8 mouse cellular contexts compared by ENCODE assay signal in genomic region chr11:101645411-101646282, GRCm38 (mm10). TPM values are rescaled to one million over a fixed set of nuclear protein-coding genes. Genes with fewer than 3 reads are reported as not detected.
DNase-seq lines count a peak whose midpoint lies in the region; ATAC-seq and TF ChIP-seq lines count a peak whose summit lies in the region.
"Not testable (repeated sequence)": the region's sequence is repeated elsewhere in the genome, so short reads cannot be mapped to it uniquely, and the experiment has no call there.

No protein-coding gene starts in this region.

- WGBS in embryonic facial prominence, embryonic 12.5 days = under 1% methylated on average over 43 of the region's 56 CpGs
- under 1% methylated on average over 43 of the region's 56 CpGs for WGBS in intestine, postnatal 0 days

- H3K27me3 ChIP-seq in embryonic facial prominence, embryonic 12.5 days; intestine, postnatal 0 days (replicated peaks; ENCODE audit: control insufficient read depth, insufficient read depth, low read length): not testable (repeated sequence)

- peak overlapping the region; percentile 40 for H3K9ac ChIP-seq in embryonic facial prominence, embryonic 12.5 days
- peak overlapping the region; percentile 31 for H3K9ac ChIP-seq in intestine, postnatal 0 days (ENCODE audit: low read depth, low read length)

- peak; percentile 86 for ATAC-seq in embryonic facial prominence, embryonic 12.5 days (ENCODE audit: insufficient number of reproducible peaks, insufficient read depth, low FRiP score, low TSS enrichment)
- ATAC-seq in intestine, postnatal 0 days = peak; percentile 72

- not testable (repeated sequence) for H3K4me1 ChIP-seq in embryonic facial prominence, embryonic 12.5 days; intestine, postnatal 0 days (replicated peaks; ENCODE audit: control insufficient read depth, insufficient read depth, low read length)

- not testable (repeated sequence) for H3K36me3 ChIP-seq in embryonic facial prominence, embryonic 12.5 days; intestine, postnatal 0 days (ENCODE audit: control insufficient read depth, insufficient read depth)

- peak; percentile 36 to 44 for DNase-seq in adrenal gland, postnatal 4 days (ENCODE audit: low spot score in 2 of 2)
- peak; percentile 97 for DNase-seq in heart, adult 11 months
- DNase-seq in left cerebral cortex, postnatal 4 days = peak; percentile 73
- DNase-seq in mesoderm, embryonic 11.5 days (ENCODE audit: low read depth, low spot score) = peak; percentile 71
- peak; percentile 69 for DNase-seq in right cerebral cortex, postnatal 25 days
- peak; percentile 49 to 61 for DNase-seq in urinary bladder, postnatal 36 days (ENCODE audit: low spot score in 2 of 2)

- TF ChIP-seq CTCF in intestine, postnatal 0 days (IDR thresholded peaks at IDR 0.05; ENCODE audit: low read depth) = 0 out of 2 replicates have a peak, but pooled peaks have one; percentile 19

- peak overlapping the region; percentile 92 for H3K27ac ChIP-seq in embryonic facial prominence, embryonic 12.5 days
- H3K27ac ChIP-seq in intestine, postnatal 0 days (ENCODE audit: low read depth, low read length) = peak overlapping the region; percentile 84

- H3K4me2 ChIP-seq in embryonic facial prominence, embryonic 12.5 days (replicated peaks) = peak overlapping the region; percentile 40
- peak overlapping the region; percentile 53 for H3K4me2 ChIP-seq in intestine, postnatal 0 days (replicated peaks; ENCODE audit: low read depth)

- H3K9me3 ChIP-seq in embryonic facial prominence, embryonic 12.5 days; intestine, postnatal 0 days (ENCODE audit: control insufficient read depth): not testable (repeated sequence)

- H3K4me3 ChIP-seq in embryonic facial prominence, embryonic 12.5 days = peak overlapping the region; percentile 23
- H3K4me3 ChIP-seq in intestine, postnatal 0 days (ENCODE audit: low read depth, low read length) = peak overlapping the region; percentile 17; the same call in 1 of the 2 replicates

- intact Hi-C loops in left cerebral cortex, postnatal 4 days (cut with DNase I) = not testable (repeated sequence)

RNA-seq across cellular contexts. Expression of gene Rdm1, which starts 18.7 kb away (rescaled TPM):
- 10 to 100 TPM; 29.1 to 33.0 TPM for total RNA-seq in adrenal gland, postnatal 4 days (2021)
- polyA plus RNA-seq in embryonic facial prominence, embryonic 12.5 days (2016; fragmentation: Nextera tagmentation; extraction: Ambion mirVana) = 44.1 and 51.1 TPM in 2 replicates
- 13.3 and 15.3 TPM in 2 replicates for polyA plus RNA-seq in intestine, postnatal 0 days (2015; fragmentation: Nextera tagmentation; extraction: Ambion mirVana)
- 1 to 10 TPM; 4.5 to 4.7 TPM for total RNA-seq in left cerebral cortex, postnatal 4 days (2021)

RNA-seq across cellular contexts. Expression of gene Arl4d, which starts 19.7 kb away (rescaled TPM):
- 10 to 100 TPM in 1 of 2 experiments, 1 to 10 TPM in 1; 9.9 to 10.4 TPM for total RNA-seq in adrenal gland, postnatal 4 days (2021)
- 3.9 and 5.2 TPM in 2 replicates for polyA plus RNA-seq in embryonic facial prominence, embryonic 12.5 days (2016; fragmentation: Nextera tagmentation; extraction: Ambion mirVana)
- polyA plus RNA-seq in intestine, postnatal 0 days (2015; fragmentation: Nextera tagmentation; extraction: Ambion mirVana) = 6.3 and 7.8 TPM in 2 replicates
- 10 to 100 TPM; 23.3 to 26.5 TPM for total RNA-seq in left cerebral cortex, postnatal 4 days (2021)

RNA-seq across cellular contexts. Expression of gene Gm11634, which starts 46.6 kb away (rescaled TPM):
- not detected for total RNA-seq in adrenal gland, postnatal 4 days (2021)
- not detected in 2 replicates for polyA plus RNA-seq in embryonic facial prominence, embryonic 12.5 days (2016; fragmentation: Nextera tagmentation; extraction: Ambion mirVana)
- 0.27 and 0.37 TPM in 2 replicates for polyA plus RNA-seq in intestine, postnatal 0 days (2015; fragmentation: Nextera tagmentation; extraction: Ambion mirVana)
- total RNA-seq in left cerebral cortex, postnatal 4 days (2021) = not detected

Comparison
In these comparisons a context has a peak if more than half of its experiments do, and no peak if none do; other contexts are left out.
1. Peak in every context shown above with its lines: DNase-seq, ATAC-seq, H3K4me3 ChIP-seq and H3K27ac ChIP-seq.
2. DNase-seq: peak in every context shown above with its lines; median percentile 97 in heart, adult 11 months; 73 in left cerebral cortex, postnatal 4 days; 71 in mesoderm, embryonic 11.5 days; 69 in right cerebral cortex, postnatal 25 days; 55 in urinary bladder, postnatal 36 days; 40 in adrenal gland, postnatal 4 days.
3. RNA of gene Rdm1, which starts 18.7 kb away (total RNA-seq): 29.1 to 33.0 TPM in adrenal gland, postnatal 4 days; 4.5 to 4.7 TPM in left cerebral cortex, postnatal 4 days; every median in the first group is over 4 times any median in the second.